Mouse (Mus musculus) adipocyte (in vitro differentiated cells): ENCODE results near the gene Olfr1212.

ENCODE experiments used
- DNase-seq: peaks from one replicate; pipeline ENCODE4 v3.0.0-alpha.2; 2016; ENCODE audit warnings: low spot score

Olfr1212 gene

GRCm38 (mm10) chr2:88953669-88954068 is at the start of gene Olfr1212:
Olfr1212 (plus strand) TSS chr2:88953969.
- no peak for DNase-seq

- DNase-seq: no peak
Observed at GRCm38 (mm10) chr2:88915057-88915456, 38.7 kb upstream of the Olfr1212 start, which contains the start of gene Olfr1209. Olfr1209 (minus strand) TSS chr2:88915157.

GRCm38 (mm10) chr2:88938011-88938410 is 15.8 kb upstream of the Olfr1212 start, which contains the start of gene Olfr1211:
Olfr1211 (minus strand) TSS chr2:88938111.
- DNase-seq: no peak

DNA sequence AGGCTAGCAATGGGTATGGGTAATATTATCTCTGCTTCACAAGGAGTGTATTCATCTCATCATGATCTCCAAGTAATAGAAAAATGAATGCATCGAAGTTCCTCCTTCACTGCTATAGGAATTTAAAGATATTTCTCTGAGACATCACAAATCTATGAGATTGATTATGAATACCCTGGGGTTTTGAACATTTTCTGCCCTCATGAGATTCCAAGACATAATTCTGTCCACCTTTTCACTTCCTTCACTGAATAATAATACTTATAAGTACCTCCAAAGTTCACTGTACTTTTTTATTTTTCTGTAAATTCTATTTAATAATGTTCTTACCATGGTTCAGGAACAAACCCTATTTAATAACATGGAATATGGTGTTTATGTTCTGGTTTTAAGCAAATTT is 26.4 kb downstream of the Olfr1212 start, which contains the start of gene Gm13762:
Gm13762 (minus strand) TSS at position 101 of the 400 bp plus-strand sequence.
- DNase-seq: no peak

DNA sequence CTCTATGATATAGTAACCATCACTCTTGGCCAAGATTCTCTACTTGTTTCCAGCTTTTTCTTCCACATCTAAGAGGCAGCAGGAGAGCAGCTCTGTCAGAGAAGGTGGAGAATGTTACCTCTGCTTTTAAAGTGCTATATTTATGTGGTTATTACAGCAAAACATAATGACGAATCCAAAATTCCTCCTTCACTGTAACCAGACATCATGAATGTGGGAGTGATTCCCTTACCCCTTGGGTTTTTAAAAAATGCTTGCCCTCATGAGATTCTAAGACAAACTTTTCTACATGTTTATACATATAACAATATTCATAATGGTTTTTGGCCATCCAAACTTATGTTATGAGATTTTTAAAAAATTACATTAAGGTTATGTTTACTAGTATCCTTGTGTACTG is 38.8 kb downstream of the Olfr1212 start, which contains the start of gene Olfr1214:
Olfr1214 (minus strand) TSS at position 101 of the 400 bp plus-strand sequence.
- DNase-seq: no peak

DNA sequence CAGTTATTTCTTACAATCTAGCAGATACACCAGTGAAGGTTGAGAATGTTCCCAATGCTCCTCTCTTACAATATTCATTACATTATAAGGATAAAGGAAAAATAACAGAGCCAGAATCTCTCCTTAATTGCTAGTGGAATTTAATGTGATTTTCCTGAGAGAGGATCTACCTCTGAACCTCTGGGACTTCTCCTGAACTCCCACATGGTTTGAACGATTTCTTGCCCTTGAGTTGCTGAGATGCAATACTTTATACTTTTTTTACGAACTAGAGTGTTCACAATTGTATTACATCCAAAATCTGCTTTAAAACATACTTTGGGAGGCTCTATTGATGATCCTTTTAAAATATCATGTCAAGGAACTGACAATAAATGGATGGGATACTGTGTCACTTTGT is 53.1 kb downstream of the Olfr1212 start, which contains the start of gene Olfr1215:
Olfr1215 (minus strand) TSS at position 101 of the 400 bp plus-strand sequence.
- DNase-seq: no peak
